Mouse (Mus musculus) cortical plate, adult 2 months (tissue): ENCODE measurements around the gene Tdrd6. TPM values are rescaled to one million over a fixed set of nuclear protein-coding genes. Genes with fewer than 3 reads are reported as not detected.

Source experiments
- H3K27ac ChIP-seq: fragments of 200-500 bp; 2 replicates; pipeline ENCODE4 v1.5.1; 2012; ENCODE audit warnings: low read length, control low read depth, inconsistent platforms; ENCODE audit not compliant: insufficient read depth
- H3K4me1 ChIP-seq: fragments of 200-500 bp; 2 replicates; pipeline ENCODE4 v1.6.1; 2011; ENCODE audit warnings: low read length; ENCODE audit not compliant: control insufficient read depth, insufficient read depth
- H3K4me3 ChIP-seq: fragments of 200-500 bp; 2 replicates; pipeline ENCODE4 v1.5.1; 2011; ENCODE audit warnings: mild to moderate bottlenecking, low read length, control low read depth; ENCODE audit not compliant: insufficient read depth
- CTCF ChIP-seq: fragments of 200-500 bp; IDR thresholded peaks from 2 replicates; pipeline ENCODE4 v1.5.1; 2011; ENCODE audit warnings: mild to moderate bottlenecking, control low read depth, low read length; ENCODE audit not compliant: insufficient read depth; ENCODE audit errors: extremely low read depth
- POLR2A ChIP-seq: fragments of 200-500 bp; IDR thresholded peaks from 2 replicates; pipeline ENCODE4 v1.6.1; 2011; ENCODE audit warnings: mild to moderate bottlenecking, low read length, control low read depth; ENCODE audit not compliant: insufficient read depth; ENCODE audit errors: extremely low read depth
- polyA plus RNA-seq: library from polyadenylated mRNA; depleted of rRNA; stranded (reverse); fragments of >200 nt; gene quantifications from 2 replicates; pipeline ENCODE4 v1.2.3, GENCODE M21; 2012; rRNA removed

The Tdrd6 gene
- polyA plus RNA-seq: 1.4 and 1.5 TPM in 2 replicates

DNA sequence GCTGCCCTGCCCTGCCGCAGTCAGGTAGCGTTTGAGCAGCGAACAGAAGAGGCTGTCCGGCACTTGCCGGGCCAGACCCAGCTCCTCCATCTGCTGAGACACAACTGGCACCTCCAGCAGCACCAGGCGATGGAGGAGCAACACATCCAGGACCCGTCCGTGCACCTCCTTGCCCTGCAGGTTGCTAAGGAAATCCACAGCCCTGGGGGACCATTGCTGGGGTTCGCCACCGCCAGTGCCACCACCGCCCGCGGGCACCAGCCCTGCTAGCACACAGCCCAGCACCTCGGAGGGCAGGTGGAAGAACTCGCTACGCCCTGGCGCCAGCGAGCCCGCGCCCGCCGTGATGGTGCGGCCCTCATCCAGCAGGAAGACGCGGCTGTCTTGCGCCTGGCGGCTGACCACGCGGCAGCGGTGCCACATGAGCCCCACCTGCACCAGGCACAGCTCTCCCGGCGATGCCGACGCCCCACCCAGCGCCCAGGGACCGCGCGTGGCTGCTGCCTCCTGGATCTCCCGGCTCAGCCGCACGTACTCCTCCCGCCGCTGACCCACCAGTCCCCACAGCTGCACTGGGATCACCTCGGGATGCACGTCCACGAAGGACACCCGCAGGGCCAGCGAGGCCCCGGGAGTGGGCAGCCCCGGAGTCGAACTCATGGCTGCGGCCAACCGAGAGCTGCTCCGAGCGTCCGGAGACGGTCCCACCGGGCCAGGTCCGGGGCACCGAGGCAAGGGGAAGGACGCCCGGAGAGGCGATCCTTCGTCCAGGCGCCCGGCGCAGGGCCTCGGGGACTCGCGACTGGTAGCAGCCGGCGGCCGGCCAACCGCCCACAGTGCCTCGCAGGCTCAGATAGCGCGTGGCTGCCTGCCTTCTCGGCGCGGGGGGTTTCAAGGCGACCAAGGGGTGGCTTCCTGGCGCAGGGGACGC is at the start of gene Tdrd6:
Gene Tdrd6, minus strand, starts transcription at position 804 of the 931 bp plus-strand sequence.
- TF ChIP-seq POLR2A (no peak), CTCF (no peak)
- Histone ChIP-seq H3K4me1 (no peaks in the 10 kb centered on the region), H3K4me3 (no peak within 1 kb of the TSS), H3K27ac (no peak within 1 kb of the TSS)

DNA sequence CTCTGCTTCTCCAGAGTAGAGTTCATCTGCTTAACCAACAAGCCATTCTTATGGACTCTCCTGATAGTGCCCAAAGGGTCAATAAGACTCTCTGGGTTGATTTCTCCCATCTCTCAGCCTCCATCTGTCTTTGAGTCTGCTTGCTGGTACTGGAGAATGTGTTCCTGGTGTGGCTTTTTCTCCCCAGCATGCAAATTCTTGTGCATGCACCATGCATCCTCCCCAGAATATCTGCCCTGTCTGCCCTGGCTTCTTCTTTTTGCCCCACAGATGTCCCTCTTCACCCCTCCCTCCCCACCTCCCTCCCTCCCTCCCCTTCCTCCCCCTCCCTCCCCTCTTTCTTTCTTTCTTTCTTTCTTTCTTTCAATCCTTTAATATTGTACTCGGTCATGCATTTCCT is 47.2 kb upstream of the Tdrd6 start:
- Histone ChIP-seq H3K4me1 (no peaks in the 10 kb centered on the region), H3K27ac (no peak overlapping the region)

DNA sequence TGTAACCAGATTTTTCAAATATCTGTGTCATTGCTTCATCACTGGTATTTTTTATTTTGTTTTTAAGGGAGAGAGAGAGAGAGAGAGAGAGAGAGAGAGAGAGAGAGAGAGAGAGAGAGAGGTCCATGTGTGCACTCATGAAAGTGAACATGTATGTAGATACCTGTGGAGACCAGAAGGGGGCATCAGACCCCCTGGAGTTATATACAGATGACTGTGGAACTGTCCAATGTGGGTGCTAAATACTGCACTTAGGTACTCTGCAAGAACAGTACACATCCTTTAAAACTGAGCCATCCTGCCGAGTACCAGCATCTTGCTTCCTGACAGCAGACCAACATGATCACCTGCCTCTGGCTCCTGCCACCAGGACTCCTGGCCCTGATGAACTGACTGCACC is 46.1 kb upstream of the Tdrd6 start:
- Histone ChIP-seq H3K27ac (no peak overlapping the region), H3K4me3 (no peak overlapping the region), H3K4me1 (no peaks in the 10 kb centered on the region)
- TF ChIP-seq CTCF (no peak), POLR2A (no peak)

More for the DNA sequence above, 47.2 kb upstream of the Tdrd6 start:
- TF ChIP-seq CTCF (no peak), POLR2A (no peak)
- no peak overlapping the region for H3K4me3 ChIP-seq

DNA sequence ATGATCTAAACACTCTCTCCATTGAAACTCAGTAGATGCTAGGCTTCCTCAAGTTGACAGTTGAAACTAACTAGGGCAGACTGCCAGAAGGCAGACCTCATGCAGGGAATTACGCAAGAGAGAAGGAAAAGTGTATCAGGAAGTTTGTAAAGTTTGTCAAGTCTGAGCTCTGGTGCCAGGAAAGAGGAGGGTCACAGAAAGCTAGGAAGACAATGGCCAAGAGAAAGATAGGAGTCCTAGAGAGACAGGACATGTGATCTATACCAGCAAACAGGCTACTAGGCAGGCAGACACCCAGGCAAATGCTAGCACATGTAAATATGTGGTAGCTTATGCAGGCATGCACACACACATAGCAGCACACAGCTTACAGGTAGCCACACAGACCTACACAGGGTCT is 45.1 kb upstream of the Tdrd6 start:
- H3K4me3 ChIP-seq: no peak overlapping the region
- TF ChIP-seq POLR2A (no peak), CTCF (no peak)
- no peaks in the 10 kb centered on the region for H3K4me1 ChIP-seq
- H3K27ac ChIP-seq: no peak overlapping the region

DNA sequence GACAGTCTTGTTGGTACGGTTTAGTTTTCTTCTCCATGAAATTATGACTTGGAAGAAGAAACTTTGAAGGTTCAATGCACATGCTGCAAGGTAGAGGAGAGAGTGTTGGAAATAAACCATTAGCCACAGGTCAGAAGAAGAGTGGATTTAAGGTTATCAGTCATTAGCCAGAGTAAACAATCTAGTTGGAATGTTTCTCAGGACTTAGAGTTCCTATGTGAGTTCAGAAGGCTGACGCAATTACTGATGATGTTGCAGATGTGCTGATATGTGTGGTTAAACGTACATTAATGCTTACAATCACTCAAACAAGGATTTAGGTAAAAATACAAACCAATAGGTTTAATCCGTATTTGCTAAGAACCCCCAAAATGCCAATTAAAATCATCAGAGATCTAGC is 41.8 kb upstream of the Tdrd6 start:
- no peak overlapping the region for H3K4me3 ChIP-seq
- TF ChIP-seq POLR2A: no peak
- no peak for TF ChIP-seq CTCF
- no peak overlapping the region for H3K27ac ChIP-seq
- H3K4me1 ChIP-seq: no peaks in the 10 kb centered on the region

DNA sequence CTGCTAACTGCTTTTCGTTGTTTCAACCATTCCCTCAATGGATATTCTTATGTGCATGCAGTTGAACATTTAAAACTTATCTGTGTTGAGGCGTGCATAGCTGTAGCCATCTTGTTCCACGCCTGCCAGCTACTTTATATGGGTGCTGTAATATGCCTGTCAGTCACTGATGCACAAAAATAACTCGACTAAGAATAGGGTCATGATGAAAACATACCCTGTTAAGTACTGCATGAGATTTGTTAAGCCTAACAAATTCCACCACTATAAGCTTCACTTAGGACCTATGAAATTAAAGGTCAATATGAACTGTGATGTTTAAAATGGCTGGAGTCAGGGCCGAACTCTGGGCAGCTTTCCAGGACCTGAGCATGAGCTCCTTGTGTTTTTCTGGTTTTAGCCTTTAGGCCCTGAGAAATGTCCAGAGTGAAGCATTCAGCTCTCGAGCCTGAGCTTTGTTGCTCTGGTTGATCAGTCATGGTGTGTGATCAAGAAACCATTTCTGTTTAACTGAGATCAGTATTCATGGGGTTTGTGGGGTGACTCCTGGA is 39.1 kb upstream of the Tdrd6 start:
- TF ChIP-seq CTCF (no peak), POLR2A (no peak)
- Histone ChIP-seq H3K4me3 (no peak overlapping the region), H3K4me1 (peaks cover 4% of the 10 kb centered on the region; the same call in 1 of the 2 replicates), H3K27ac (no peak overlapping the region)

DNA sequence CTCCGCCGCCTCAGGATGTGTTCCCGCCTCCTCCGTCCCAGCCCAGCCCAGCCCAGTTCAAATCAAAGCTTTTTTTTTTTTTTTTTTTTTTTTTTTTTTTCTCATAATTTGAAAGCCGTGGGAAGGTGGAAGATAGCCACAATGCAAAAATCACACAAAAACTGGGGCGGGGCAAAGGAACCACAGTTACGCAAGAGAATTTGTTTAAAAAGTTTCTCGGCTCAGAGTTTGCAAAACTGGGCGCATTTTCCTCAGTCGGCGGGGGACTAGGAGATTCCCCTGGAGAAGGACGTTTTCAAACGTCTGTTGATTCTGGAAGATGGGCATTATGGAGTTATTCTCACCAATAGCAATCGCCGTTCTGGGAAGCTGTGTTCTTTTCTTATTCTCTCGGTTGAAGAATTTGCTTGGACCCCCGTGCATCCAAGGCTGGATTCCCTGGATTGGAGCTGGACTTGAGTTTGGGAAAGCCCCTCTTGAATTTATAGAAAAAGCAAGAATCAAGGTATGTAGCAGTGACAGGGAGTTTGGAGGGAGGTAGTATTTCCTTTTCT is 37.3 kb upstream of the Tdrd6 start, which contains the start of gene Cyp39a1:
Gene Cyp39a1, plus strand, starts transcription at position 136 of the 554 bp plus-strand sequence.
- no peak for TF ChIP-seq POLR2A
- TF ChIP-seq CTCF: no peak
- Histone ChIP-seq H3K4me1 (peaks cover 4% of the 10 kb centered on the region; the same call in 1 of the 2 replicates), H3K4me3 (peak within 1 kb of the TSS; percentile 94), H3K27ac (peak within 1 kb of the TSS; percentile 72)

DNA sequence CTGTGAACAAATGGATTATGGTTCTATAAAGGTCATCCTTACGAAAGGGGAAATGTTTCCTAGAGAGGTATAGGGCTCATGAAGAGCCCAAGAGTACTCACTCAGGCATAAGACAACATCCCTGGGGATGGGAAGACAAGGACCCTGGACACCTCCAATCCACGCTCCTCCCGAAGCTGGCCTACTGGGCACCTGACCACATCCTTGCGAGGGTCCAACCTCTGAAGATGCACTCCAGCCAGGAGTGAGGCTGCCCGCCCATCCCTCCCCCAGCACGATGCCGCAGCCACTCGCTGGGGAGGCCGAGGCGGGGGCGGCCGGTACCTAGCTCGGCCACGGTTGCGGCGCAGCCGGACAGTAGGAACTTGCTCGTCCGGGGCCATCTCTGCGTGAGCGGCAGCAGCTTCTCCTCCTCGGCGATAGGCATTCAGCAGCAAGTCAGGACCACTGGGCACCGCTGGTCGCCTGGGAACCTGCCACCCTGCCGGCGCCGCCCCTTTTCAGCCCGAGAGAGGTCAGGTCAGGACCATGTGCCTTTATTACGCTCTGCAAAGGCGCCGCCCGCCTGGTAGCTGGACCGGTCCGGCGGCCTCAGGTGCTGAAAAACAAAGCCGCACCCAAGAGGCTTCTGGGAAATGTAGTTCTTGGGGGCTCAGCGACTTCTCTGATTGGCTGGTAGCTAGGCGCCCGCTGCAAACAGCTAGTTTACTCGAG is 36.6 kb upstream of the Tdrd6 start, which contains the start of gene Slc25a27:
Gene Slc25a27, minus strand, starts transcription at position 639 of the 714 bp plus-strand sequence.
- peaks cover 4% of the 10 kb centered on the region; the same call in 1 of the 2 replicates for H3K4me1 ChIP-seq
- TF ChIP-seq POLR2A (no peak), CTCF (no peak)
- peak within 1 kb of the TSS; percentile 72 for H3K27ac ChIP-seq
- peak within 1 kb of the TSS; percentile 94 for H3K4me3 ChIP-seq

DNA sequence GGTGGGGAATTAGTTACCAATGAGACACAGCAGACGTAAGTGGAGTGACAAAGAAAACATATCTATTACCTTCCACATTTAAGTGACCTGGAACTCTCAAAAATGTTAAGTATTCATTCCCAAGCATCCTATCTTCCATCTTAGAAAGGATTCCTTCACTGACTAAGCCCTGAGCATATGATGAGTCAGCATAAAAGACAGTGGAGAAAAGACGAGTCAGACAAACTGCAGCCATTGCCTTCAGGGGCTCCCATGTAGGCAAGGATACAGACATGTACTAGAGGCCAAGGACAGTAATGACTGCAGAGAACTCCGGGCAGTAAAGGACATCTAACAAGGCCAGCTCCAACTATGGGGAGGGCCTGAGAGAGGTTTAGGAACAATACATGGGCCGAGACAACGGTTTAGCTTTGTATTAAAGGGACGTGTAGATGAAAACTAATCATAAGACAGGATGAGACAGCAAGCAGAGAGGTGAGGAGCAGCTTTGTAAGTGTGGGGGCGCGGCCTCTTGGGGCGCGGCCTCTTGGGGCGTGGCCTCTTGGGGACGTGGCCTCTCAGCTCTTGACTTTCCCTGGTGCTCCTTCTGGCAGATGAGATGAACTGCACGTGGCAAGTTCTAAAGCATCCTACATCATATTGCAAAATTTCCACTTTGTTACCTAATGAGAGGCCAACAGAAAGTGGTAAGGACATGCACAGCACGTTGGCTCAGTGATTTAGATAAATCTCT is 21.4 kb upstream of the Tdrd6 start:
- no peaks in the 10 kb centered on the region for H3K4me1 ChIP-seq
- TF ChIP-seq CTCF: no peak
- no peak overlapping the region for H3K27ac ChIP-seq
- H3K4me3 ChIP-seq: no peak overlapping the region
